Mouse (Mus musculus): ENCODE results near the gene Zswim8.

GRCm38 (mm10) chr14:20672990-20673389 lies 34.4 kb upstream of the Zswim8 start:
- peak; percentile 49 for TF ChIP-seq CTCF (IDR thresholded peaks at IDR 0.05; ENCODE audit: low read depth, low read length)
- no peak for TF ChIP-seq TAL1 (conservative IDR thresholded peaks at IDR 0.05; ENCODE audit: low read depth, low read length)
- no peak for TF ChIP-seq GATA1 (IDR thresholded peaks at IDR 0.05; ENCODE audit: borderline replicate concordance, low read length)
